Mouse (Mus musculus) stomach, embryonic 14.5 days (tissue): ENCODE results near the gene Sec24c. TPM values are rescaled to one million over a fixed set of nuclear protein-coding genes. Genes with fewer than 3 reads are reported as not detected.

Source experiments
- ATAC-seq: fragments of 200-750 bp; cut with Nextera tagmentation; 2 replicates; pipeline ENCODE4 v1.8.0; 2017; ENCODE audit warnings: low read depth, moderate TSS enrichment; ENCODE audit not compliant: insufficient number of reproducible peaks, insufficient read depth, low FRiP score
- H3K27ac ChIP-seq: fragments of 300-500 bp; sonication (generic); 2 replicates; pipeline ENCODE4 v1.5.1; 2014; ENCODE audit warnings: mild to moderate bottlenecking, low read length, moderate library complexity, mixed read lengths
- H3K27me3 ChIP-seq: fragments of 300-500 bp; sonication (generic); 2 replicates; pipeline ENCODE4 v1.6.1; 2014; ENCODE audit warnings: low read length, control low read depth, mixed read lengths; ENCODE audit not compliant: control insufficient read depth, insufficient read depth
- H3K36me3 ChIP-seq: fragments of 300-500 bp; sonication (generic); 2 replicates; pipeline ENCODE4 v1.6.1; 2014; ENCODE audit warnings: mild to moderate bottlenecking, control low read depth, low read length, moderate library complexity, mixed read lengths; ENCODE audit not compliant: control insufficient read depth, insufficient read depth
- H3K4me1 ChIP-seq: fragments of 300-500 bp; sonication (generic); 2 replicates; pipeline ENCODE4 v1.6.1; 2014; ENCODE audit warnings: low read length, control low read depth, mixed read lengths; ENCODE audit not compliant: control insufficient read depth, insufficient read depth
- H3K4me2 ChIP-seq: fragments of 300-500 bp; sonication (generic); replicated peaks from 2 replicates; pipeline ENCODE4 v1.6.1; 2014; ENCODE audit warnings: low read depth, low read length, control low read depth
- H3K4me3 ChIP-seq: fragments of 300-500 bp; sonication (generic); 2 replicates; pipeline ENCODE4 v1.5.1; 2014; ENCODE audit warnings: low read depth, low read length, control low read depth
- H3K9ac ChIP-seq: fragments of 300-500 bp; sonication (generic); replicated peaks from 2 replicates; pipeline ENCODE4 v1.6.1; 2014; ENCODE audit warnings: low read depth, mild to moderate bottlenecking, control low read depth, low read length, moderate library complexity, mixed read lengths
- H3K9me3 ChIP-seq: fragments of 300-500 bp; sonication (generic); 2 replicates; pipeline ENCODE4 v1.6.1; 2016; ENCODE audit warnings: low read depth, low read length, control low read depth; ENCODE audit not compliant: control insufficient read depth
- whole genome bisulfite sequencing: fragments of 180-500 bp; shearing (Covaris S2); extraction: QIAGEN DNeasy Blood & Tissue Kit; methylation state at CpG from one replicate; pipeline ENCODE4 v1.1.7; 2014; 5-methylcytosine and 5-hydroxymethylcytosine counted together
- polyA plus RNA-seq: library from polyadenylated mRNA; unstranded; fragments of >200 nt; fragmentation: Nextera tagmentation; extraction: Ambion mirVana; gene quantifications from 2 replicates; pipeline ENCODE4 v1.2.1, GENCODE M21; 2014

Sec24c gene
- polyA plus RNA-seq, 1 experiment from 2014 or later, result 88.1 TPM

DNA sequence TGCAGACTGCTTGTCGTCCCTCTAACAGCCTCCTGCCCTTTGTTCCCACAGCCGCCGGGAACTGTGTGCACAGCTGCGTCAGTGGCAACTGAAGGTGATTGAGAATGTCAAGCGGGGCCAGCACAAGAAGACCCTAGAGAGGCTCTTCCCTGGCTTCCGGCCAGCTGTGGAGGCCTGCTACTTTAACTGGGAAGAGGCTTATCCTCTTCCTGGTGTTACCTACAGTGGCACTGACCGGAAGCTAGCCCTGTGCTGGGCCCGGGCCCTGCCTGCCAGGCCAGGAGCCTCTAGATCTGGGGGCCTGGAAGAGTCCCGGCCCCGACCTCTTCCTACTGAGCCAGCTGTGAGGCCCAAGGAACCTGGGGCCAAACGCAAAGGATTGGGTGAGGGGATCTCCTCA, 39.7 kb downstream of the Sec24c start:
- no peak overlapping the region for H3K4me3 ChIP-seq
- no peaks in the 10 kb centered on the region for H3K27me3 ChIP-seq
- WGBS, result 67% methylated on average over 11 of the region's 11 CpGs
- 0 out of 2 replicates have a peak, but pooled peaks have one; percentile 56 for ATAC-seq
- peaks cover 8% of the 10 kb centered on the region for H3K4me1 ChIP-seq
- H3K4me2 ChIP-seq, result no peak overlapping the region
- H3K27ac ChIP-seq, result no peak overlapping the region
- no peaks in the 10 kb centered on the region for H3K9me3 ChIP-seq
- no peak overlapping the region for H3K9ac ChIP-seq
- H3K36me3 ChIP-seq, result peaks cover 79% of the 10 kb centered on the region

DNA sequence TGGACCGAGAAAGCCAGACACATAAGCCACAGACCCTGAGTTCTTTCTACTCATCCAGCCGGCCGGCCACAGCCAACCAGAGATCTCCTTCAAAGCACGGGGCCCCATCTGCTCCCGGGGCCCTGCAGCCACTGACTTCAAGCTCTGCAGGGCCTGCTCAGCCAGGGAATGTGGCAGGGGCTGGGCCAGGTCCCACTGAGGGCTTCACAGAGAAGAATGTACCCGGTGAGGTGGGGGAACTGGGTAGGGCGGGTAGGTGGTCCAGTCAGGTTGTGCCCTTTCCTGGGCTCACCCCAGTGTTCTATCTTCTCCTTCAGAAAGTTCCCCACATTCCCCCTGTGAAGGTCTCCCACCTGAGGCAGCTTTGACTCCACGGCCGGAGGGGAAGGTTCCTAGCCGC, 44.3 kb downstream of the Sec24c start:
- Histone ChIP-seq H3K4me2 (no peak overlapping the region), H3K4me3 (no peak overlapping the region), H3K27ac (no peak overlapping the region), H3K4me1 (no peaks in the 10 kb centered on the region), H3K36me3 (peaks cover 92% of the 10 kb centered on the region), H3K9me3 (no peaks in the 10 kb centered on the region), H3K9ac (no peak overlapping the region), H3K27me3 (no peaks in the 10 kb centered on the region)
- ATAC-seq, result no peak
- WGBS, result 88% methylated on average over 10 of the region's 10 CpGs

DNA sequence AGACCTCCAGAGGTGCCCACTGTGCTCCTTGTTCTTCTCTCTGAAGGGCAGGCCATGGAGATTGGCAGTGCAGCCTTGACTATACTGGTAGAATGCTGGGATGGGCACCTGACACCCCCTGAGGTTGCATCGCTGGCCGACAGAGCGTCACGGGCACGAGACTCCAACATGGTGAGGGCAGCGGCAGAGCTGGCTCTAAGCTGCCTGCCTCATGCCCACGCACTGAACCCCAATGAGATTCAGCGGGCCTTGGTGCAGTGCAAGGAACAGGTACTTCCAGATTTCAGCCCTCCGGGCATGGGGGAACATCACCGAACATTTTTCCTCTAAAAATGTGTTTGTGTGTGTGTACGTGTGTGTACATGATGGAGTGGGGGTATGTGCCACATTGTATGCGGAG, 45.7 kb downstream of the Sec24c start:
- Histone ChIP-seq H3K9ac (no peak overlapping the region), H3K9me3 (no peaks in the 10 kb centered on the region), H3K27ac (no peak overlapping the region), H3K36me3 (peaks cover 90% of the 10 kb centered on the region), H3K4me1 (no peaks in the 10 kb centered on the region), H3K27me3 (no peaks in the 10 kb centered on the region), H3K4me3 (no peak overlapping the region), H3K4me2 (no peak overlapping the region)
- ATAC-seq, result no peak
- WGBS, result 93% methylated on average over 12 of the region's 12 CpGs

DNA sequence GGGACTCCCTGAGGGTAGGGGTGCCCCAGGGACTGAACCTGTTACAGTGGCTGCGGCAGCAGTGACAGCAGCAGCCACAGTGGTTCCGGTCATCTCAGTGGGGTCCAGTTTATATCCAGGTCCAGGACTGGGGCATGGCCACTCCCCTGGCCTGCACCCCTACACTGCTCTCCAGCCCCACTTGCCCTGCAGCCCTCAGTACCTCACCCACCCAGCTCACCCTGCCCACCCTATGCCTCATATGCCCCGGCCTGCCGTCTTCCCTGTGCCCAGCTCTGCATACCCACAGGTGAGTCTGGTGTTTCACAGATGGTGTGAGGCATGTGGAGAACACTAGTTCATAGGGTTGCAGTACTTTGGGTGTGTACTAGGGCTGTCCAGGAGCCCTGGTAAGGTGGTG, 47.3 kb downstream of the Sec24c start:
- 86% methylated on average over 4 of the region's 4 CpGs for WGBS
- Histone ChIP-seq H3K27me3 (no peaks in the 10 kb centered on the region), H3K9me3 (no peaks in the 10 kb centered on the region), H3K4me3 (no peak overlapping the region), H3K9ac (no peak overlapping the region), H3K36me3 (peaks cover 89% of the 10 kb centered on the region), H3K4me2 (no peak overlapping the region), H3K27ac (no peak overlapping the region), H3K4me1 (no peaks in the 10 kb centered on the region)
- ATAC-seq, result 0 out of 2 replicates have a peak, but pooled peaks have one; percentile 20

DNA sequence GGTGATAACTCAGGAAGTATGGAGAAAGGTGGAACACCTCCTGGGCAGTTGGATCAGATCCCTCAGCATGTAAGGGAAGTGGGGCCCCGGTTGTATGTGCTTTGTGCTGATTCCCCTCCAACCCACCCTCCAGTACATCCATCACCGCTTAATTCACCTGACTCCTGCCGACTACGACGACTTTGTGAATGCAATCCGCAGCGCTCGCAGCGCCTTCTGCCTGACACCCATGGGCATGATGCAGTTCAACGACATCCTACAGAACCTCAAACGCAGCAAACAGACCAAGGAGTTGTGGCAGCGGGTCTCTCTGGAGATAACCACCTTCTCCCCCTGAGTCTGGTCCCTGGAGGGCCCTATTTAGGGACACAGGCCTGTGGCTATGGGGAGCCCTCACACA, 48.9 kb downstream of the Sec24c start:
- no peak overlapping the region for H3K4me2 ChIP-seq
- no peaks in the 10 kb centered on the region for H3K4me1 ChIP-seq
- peaks cover 86% of the 10 kb centered on the region for H3K36me3 ChIP-seq
- no peak overlapping the region for H3K27ac ChIP-seq
- no peaks in the 10 kb centered on the region for H3K27me3 ChIP-seq
- WGBS, result 86% methylated on average over 12 of the region's 12 CpGs
- H3K9me3 ChIP-seq, result no peaks in the 10 kb centered on the region
- no peak overlapping the region for H3K9ac ChIP-seq
- no peak overlapping the region for H3K4me3 ChIP-seq
- no peak for ATAC-seq

DNA sequence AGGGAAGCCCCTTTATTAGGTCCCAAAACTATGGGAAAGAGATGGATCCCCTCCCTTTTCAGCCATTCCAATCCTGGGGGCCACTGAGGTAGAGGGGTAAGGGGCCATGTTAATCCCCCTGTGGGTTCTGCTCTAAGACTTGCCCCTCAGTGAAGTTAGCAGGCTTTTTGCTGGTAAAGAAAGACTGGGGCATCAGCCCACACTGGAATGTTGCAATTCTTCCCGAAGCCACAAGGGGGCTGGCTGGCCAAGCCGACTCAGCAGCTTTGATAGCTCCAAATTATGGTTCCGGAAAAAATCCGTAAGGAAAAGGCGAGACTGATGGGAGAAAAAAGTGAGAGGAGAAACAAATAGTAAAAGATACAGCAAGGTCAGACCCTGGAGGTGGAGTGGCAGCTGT, 49.9 kb downstream of the Sec24c start:
- H3K9me3 ChIP-seq, result no peaks in the 10 kb centered on the region
- no peak overlapping the region for H3K9ac ChIP-seq
- peaks cover 87% of the 10 kb centered on the region for H3K36me3 ChIP-seq
- no peaks in the 10 kb centered on the region for H3K4me1 ChIP-seq
- H3K27me3 ChIP-seq, result no peaks in the 10 kb centered on the region
- no peak overlapping the region for H3K4me2 ChIP-seq
- no peak for ATAC-seq
- WGBS, result 19% methylated on average over 5 of the region's 5 CpGs
- H3K27ac ChIP-seq, result no peak overlapping the region
- H3K4me3 ChIP-seq, result no peak overlapping the region

DNA sequence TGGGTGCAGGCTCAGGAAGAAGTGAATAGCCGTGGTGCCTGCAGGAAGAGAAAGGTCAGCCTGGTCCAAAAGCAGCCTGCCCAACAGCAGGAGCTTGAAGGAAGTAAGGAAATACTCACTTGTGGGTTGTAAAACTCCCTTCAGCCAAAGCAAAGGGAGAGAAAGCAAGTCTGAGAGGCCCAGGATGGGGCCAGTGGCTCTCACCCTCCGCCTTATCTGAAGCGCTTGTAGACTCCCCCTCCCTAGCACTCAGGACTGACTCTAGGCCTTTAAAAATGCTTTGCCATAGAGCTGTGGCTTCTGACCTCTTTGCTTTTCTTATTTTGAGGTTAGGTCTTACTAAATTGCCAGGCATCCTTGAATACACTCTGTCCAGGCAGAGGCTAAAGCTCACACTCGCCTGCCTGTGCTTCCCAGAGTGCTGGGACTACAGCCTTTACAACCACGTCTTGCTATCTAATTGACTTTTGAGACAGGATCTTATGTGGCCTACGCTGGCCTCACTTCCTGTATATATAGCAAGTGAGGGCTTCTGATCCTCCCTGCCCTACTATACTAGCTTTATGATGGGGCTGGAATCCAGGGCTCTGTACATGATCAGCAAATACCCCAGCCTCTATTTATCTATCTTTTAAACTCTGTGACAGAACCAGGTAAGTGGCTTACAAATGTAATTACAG, 51.7 kb downstream of the Sec24c start:
- no peak overlapping the region for H3K27ac ChIP-seq
- H3K9ac ChIP-seq, result no peak overlapping the region
- no peak overlapping the region for H3K4me2 ChIP-seq
- H3K36me3 ChIP-seq, result peaks cover 90% of the 10 kb centered on the region
- H3K4me1 ChIP-seq, result no peaks in the 10 kb centered on the region
- H3K4me3 ChIP-seq, result no peak overlapping the region
- ATAC-seq, result no peak
- WGBS, result 70% methylated on average over 6 of the region's 6 CpGs
- H3K9me3 ChIP-seq, result no peaks in the 10 kb centered on the region
- no peaks in the 10 kb centered on the region for H3K27me3 ChIP-seq

DNA sequence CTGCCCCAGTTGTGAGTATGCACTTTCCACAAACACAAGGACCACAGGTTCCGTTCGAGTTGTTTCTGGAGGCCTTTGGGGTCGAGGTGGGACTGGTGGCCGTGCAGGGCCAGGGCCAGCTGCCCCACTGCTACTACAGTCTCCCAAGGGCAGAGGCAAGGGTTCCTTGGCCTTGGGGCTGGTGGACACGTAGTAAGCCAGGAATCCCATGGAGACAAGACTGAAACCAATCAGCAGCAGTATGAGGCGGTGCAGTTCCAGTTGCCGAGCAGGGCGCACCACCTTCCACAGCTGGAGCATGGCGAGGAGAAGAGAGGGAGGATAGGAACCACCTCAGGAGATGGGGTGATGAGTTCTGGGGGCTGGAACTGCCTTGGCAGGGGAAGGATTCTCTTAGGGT, 55.8 kb downstream of the Sec24c start:
- WGBS, result 89% methylated on average over 9 of the region's 9 CpGs
- H3K36me3 ChIP-seq, result peaks cover 52% of the 10 kb centered on the region
- H3K9ac ChIP-seq, result no peak overlapping the region
- H3K4me2 ChIP-seq, result no peak overlapping the region
- ATAC-seq, result no peak
- no peaks in the 10 kb centered on the region for H3K27me3 ChIP-seq
- H3K4me1 ChIP-seq, result peaks cover 6% of the 10 kb centered on the region; the same call in 1 of the 2 replicates
- H3K9me3 ChIP-seq, result no peaks in the 10 kb centered on the region
- no peak overlapping the region for H3K4me3 ChIP-seq
- no peak overlapping the region for H3K27ac ChIP-seq
